Mouse (Mus musculus): ENCODE measurements around the gene Nxph1. TPM values are rescaled to one million over a fixed set of nuclear protein-coding genes. Genes with fewer than 3 reads are reported as not detected.

Gene Nxph1
- polyA plus RNA-seq, 1 experiment from 2014 or later, result 4.8 TPM

DNA sequence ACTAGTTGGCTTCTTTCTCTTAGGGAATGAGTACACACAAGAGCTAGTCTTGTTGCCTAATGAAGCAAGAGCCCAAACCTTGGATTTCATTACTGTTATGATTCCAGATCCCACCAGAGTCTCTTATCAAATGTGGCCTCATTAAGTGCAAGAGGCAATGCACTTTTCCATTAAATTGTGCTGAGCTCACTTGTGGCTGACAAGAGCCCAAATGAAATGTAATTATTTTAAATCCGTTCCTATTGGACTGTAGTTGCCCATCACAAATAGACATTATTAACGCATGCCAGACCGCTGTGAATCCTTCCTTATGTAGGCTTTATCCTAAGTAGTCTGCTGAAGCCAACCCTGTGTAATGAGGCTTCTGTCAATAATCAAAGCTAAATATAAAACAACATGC is 118.2 kb downstream of the Nxph1 start:
- Histone ChIP-seq H3K4me3 (ENCODE audit: low read depth, low read length) (no peak overlapping the region), H3K27me3 (ENCODE audit: control insufficient read depth, insufficient read depth, low read length) (no peaks in the 10 kb centered on the region), H3K4me1 (ENCODE audit: control insufficient read depth, insufficient read depth, low read length) (no peaks in the 10 kb centered on the region), H3K9me3 (ENCODE audit: control insufficient read depth, low read length) (no peaks in the 10 kb centered on the region), H3K4me2 (no peak overlapping the region), H3K36me3 (ENCODE audit: control insufficient read depth, insufficient read depth, low read length) (no peaks in the 10 kb centered on the region), H3K9ac (ENCODE audit: low read length) (no peak overlapping the region), H3K27ac (ENCODE audit: low read depth, low read length) (no peak overlapping the region)
- 65% methylated on average over 3 of the region's 3 CpGs for WGBS
- ATAC-seq (ENCODE audit: low FRiP score) (no peak), DNase-seq (ENCODE audit: low spot score, missing footprints) (no peak)

DNA sequence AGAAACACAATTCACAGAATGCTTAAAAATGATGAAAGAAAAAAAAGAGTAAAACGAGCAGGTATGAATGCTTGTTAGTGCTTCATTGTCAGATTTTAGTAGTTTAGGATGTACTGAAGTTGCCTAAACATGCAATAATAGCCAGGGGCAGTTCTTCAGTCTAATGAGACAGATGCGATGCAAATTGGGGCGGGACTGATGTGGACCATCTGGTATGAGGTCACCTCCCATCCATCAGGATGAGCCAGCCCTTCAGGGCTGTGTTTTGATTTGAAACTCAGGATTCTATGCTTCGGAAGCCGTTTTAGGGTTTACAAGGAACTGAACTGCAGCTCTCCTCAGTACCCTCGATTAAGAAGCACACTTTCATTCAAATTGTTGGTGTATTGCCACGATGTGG is 121.7 kb downstream of the Nxph1 start:
- Histone ChIP-seq H3K9ac (ENCODE audit: low read length) (no peak overlapping the region), H3K27me3 (ENCODE audit: control insufficient read depth, insufficient read depth, low read length) (no peaks in the 10 kb centered on the region), H3K9me3 (ENCODE audit: control insufficient read depth, low read length) (no peaks in the 10 kb centered on the region), H3K4me1 (ENCODE audit: control insufficient read depth, insufficient read depth, low read length) (no peaks in the 10 kb centered on the region), H3K4me2 (no peak overlapping the region), H3K4me3 (ENCODE audit: low read depth, low read length) (no peak overlapping the region), H3K36me3 (ENCODE audit: control insufficient read depth, insufficient read depth, low read length) (no peaks in the 10 kb centered on the region), H3K27ac (ENCODE audit: low read depth, low read length) (no peak overlapping the region)
- WGBS, result 83% methylated on average over 7 of the region's 7 CpGs
- ATAC-seq (ENCODE audit: low FRiP score) (no peak), DNase-seq (ENCODE audit: low spot score, missing footprints) (no peak)

DNA sequence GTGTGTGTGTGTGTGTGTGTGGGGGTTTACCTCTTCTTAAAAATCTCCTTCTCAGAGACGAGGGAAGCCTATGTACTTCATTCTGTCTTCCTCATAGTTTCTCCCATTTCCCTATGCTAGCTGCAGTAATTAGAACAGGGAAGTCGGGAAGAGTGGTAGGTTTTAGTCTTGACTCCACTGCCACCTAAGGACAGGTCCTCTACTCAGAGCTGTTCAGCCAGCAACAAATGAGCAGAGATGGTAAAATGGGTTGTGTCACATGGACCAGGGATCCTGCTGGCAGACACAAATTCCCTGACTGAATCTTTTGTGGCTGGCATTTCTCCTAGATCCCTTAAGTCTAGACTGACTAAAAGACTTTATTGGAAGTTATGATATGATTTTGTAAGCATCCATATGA is 128.2 kb downstream of the Nxph1 start:
- 70% methylated on average over 2 of the region's 2 CpGs for WGBS
- Histone ChIP-seq H3K27me3 (ENCODE audit: control insufficient read depth, insufficient read depth, low read length) (no peaks in the 10 kb centered on the region), H3K36me3 (ENCODE audit: control insufficient read depth, insufficient read depth, low read length) (no peaks in the 10 kb centered on the region), H3K4me1 (ENCODE audit: control insufficient read depth, insufficient read depth, low read length) (no peaks in the 10 kb centered on the region), H3K4me3 (ENCODE audit: low read depth, low read length) (no peak overlapping the region), H3K4me2 (no peak overlapping the region), H3K9me3 (ENCODE audit: control insufficient read depth, low read length) (no peaks in the 10 kb centered on the region), H3K9ac (ENCODE audit: low read length) (no peak overlapping the region), H3K27ac (ENCODE audit: low read depth, low read length) (no peak overlapping the region)
- DNase-seq (ENCODE audit: low spot score, missing footprints), result no peak
- no peak for ATAC-seq (ENCODE audit: low FRiP score)

DNA sequence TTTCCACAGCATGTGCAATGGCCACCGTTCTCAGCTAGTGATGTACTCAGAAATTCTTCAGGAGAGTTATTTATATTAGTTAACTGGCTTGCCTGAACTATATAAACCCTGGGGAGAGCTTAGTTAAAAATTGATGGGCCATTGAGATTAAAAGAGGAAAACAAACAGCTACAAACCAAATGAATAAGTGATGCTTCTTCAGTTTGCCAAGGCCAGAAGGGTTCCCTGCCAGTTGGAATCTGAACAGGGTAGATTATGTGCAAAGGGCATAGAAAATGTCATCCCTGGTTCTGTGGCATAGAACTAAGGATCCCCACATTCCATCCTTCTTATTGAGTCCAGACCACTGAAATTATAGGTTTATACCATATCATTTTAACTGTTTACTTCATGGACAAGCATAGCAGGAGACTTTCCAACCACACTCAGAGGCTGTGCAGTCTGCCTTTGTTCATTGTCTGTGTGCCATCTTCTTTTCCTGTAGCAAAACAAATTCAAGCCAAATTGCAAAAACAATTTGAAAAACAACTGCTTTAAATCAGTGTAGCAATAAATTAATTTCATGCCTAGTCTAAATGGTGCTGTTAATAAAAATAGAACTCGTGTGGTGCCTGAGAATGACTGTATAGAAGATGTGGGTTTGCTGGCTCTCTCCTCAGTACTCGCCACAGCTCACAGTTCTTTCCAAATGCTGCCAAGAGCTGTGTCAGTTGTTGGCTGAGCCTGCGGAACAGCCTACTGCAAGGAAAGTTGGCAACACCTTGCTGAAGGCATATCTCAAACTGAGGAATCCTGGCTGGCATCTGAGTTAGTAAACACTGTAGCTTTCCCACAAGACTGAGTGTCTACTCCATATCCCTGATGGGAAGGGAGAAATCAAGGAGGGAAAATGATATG is 129.8 kb downstream of the Nxph1 start:
- Histone ChIP-seq H3K4me1 (ENCODE audit: control insufficient read depth, insufficient read depth, low read length) (no peaks in the 10 kb centered on the region), H3K9me3 (ENCODE audit: control insufficient read depth, low read length) (no peaks in the 10 kb centered on the region), H3K4me3 (ENCODE audit: low read depth, low read length) (no peak overlapping the region), H3K27me3 (ENCODE audit: control insufficient read depth, insufficient read depth, low read length) (no peaks in the 10 kb centered on the region), H3K4me2 (no peak overlapping the region), H3K9ac (ENCODE audit: low read length) (no peak overlapping the region), H3K27ac (ENCODE audit: low read depth, low read length) (no peak overlapping the region), H3K36me3 (ENCODE audit: control insufficient read depth, insufficient read depth, low read length) (no peaks in the 10 kb centered on the region)
- no peak for ATAC-seq (ENCODE audit: low FRiP score)
- no peak for DNase-seq (ENCODE audit: low spot score, missing footprints)
- WGBS, result 89% methylated on average over 4 of the region's 4 CpGs

DNA sequence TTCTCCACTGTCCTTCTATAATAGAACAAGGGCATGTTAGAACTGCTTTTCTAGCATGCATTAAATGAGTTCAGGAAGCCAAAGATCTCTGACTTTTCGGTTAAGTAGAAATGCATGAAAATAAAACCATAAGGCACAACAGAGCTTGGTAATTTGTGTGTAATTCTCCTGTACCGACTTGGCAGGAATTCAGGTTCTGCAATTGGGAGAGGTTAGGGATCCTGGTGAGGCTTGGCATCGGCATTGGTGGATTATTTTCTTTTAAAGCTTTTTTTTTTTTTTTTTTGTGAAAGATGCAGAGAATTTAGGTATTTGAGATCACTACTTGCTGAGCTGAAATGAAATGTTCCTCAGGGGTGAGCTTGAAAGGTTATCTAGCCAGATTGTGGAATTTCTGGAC is 135.6 kb downstream of the Nxph1 start:
- 80% methylated on average over 3 of the region's 3 CpGs for WGBS
- Histone ChIP-seq H3K27ac (ENCODE audit: low read depth, low read length) (no peak overlapping the region), H3K4me2 (no peak overlapping the region)

DNA sequence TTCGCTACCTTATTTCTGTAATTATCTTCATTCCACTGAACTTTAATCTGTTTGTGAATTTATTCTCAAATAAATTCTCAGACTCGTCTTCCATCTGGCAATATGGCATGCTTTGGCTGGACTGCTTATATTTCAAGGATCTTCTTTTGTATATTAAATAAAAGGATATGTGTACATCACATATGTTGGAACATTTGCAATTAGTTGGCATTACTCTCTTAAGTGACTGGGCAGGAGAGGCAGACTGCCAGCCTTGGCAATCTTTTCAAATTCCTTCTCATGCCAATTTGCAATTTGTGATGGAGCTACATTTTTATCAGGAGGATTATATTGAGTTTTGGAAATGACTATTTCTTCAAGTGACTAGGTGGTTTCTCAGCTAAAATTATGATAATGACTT is 149.1 kb downstream of the Nxph1 start:
- no peak overlapping the region for H3K4me3 ChIP-seq (ENCODE audit: low read depth, low read length)
- no peaks in the 10 kb centered on the region for H3K27me3 ChIP-seq (ENCODE audit: control insufficient read depth, insufficient read depth, low read length)
- H3K4me1 ChIP-seq (ENCODE audit: control insufficient read depth, insufficient read depth, low read length), result no peaks in the 10 kb centered on the region
- no peak overlapping the region for H3K27ac ChIP-seq (ENCODE audit: low read depth, low read length)
- no peak for ATAC-seq (ENCODE audit: low FRiP score)
- no peak overlapping the region for H3K4me2 ChIP-seq
- DNase-seq (ENCODE audit: low spot score, missing footprints), result no peak
- no peaks in the 10 kb centered on the region for H3K36me3 ChIP-seq (ENCODE audit: control insufficient read depth, insufficient read depth, low read length)
- H3K9ac ChIP-seq (ENCODE audit: low read length), result no peak overlapping the region
- 85% methylated on average over 2 of the region's 2 CpGs for WGBS
- no peaks in the 10 kb centered on the region; the same call in 1 of the 2 replicates for H3K9me3 ChIP-seq (ENCODE audit: control insufficient read depth, low read length)

More for the DNA sequence above, 135.6 kb downstream of the Nxph1 start:
- H3K9me3 ChIP-seq (ENCODE audit: control insufficient read depth, low read length), result no peaks in the 10 kb centered on the region
- H3K4me3 ChIP-seq (ENCODE audit: low read depth, low read length), result no peak overlapping the region
- DNase-seq (ENCODE audit: low spot score, missing footprints) (no peak), ATAC-seq (ENCODE audit: low FRiP score) (no peak)
- no peak overlapping the region for H3K9ac ChIP-seq (ENCODE audit: low read length)
- no peaks in the 10 kb centered on the region for H3K27me3 ChIP-seq (ENCODE audit: control insufficient read depth, insufficient read depth, low read length)
- H3K4me1 ChIP-seq (ENCODE audit: control insufficient read depth, insufficient read depth, low read length), result no peaks in the 10 kb centered on the region
- no peaks in the 10 kb centered on the region for H3K36me3 ChIP-seq (ENCODE audit: control insufficient read depth, insufficient read depth, low read length)

DNA sequence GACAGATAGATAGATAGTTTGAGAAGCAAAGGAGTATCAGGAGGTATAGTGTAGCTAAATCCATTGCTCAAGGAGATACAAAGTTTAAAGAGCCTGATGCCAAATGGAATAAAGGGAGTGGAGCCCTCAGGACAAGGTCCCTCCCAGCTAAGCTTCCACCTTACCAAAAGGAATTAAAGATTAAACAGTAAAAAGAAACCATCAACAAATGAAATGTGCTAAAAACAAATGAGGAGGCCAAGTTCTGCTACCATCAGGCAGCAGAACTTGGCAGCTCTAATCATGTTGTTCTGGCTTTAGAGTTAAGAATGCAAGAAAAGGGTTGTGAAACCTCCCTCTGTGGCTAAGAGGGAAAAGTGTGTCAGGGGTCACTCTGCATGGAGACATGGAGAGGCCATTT is 159.1 kb downstream of the Nxph1 start:
- DNase-seq (ENCODE audit: low spot score, missing footprints), result no peak
- Histone ChIP-seq H3K27ac (ENCODE audit: low read depth, low read length) (no peak overlapping the region), H3K36me3 (ENCODE audit: control insufficient read depth, insufficient read depth, low read length) (no peaks in the 10 kb centered on the region), H3K4me2 (no peak overlapping the region), H3K4me1 (ENCODE audit: control insufficient read depth, insufficient read depth, low read length) (no peaks in the 10 kb centered on the region), H3K27me3 (ENCODE audit: control insufficient read depth, insufficient read depth, low read length) (no peaks in the 10 kb centered on the region), H3K9ac (ENCODE audit: low read length) (no peak overlapping the region), H3K4me3 (ENCODE audit: low read depth, low read length) (no peak overlapping the region), H3K9me3 (ENCODE audit: control insufficient read depth, low read length) (no peaks in the 10 kb centered on the region)
- no peak for ATAC-seq (ENCODE audit: low FRiP score)

DNA sequence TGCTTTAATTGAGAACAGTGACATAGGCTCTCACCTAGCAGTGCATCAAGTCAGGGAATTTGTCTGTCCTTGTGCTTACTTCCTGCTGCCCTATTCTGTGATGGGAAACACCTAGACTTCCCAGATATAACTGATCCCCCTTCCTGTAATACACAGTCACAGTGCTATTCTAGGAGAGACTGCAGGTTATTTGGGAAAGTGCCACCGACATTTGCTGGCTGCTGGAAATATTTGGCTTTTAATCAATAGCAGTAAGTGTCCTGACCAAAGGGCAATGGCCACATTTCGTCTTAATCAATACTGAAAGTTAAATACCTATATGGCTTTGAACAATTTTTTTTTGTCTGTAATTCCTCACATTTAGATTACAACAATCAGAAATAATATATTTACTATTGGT is 170.9 kb downstream of the Nxph1 start:
- no peaks in the 10 kb centered on the region for H3K27me3 ChIP-seq (ENCODE audit: control insufficient read depth, insufficient read depth, low read length)
- no peaks in the 10 kb centered on the region for H3K4me1 ChIP-seq (ENCODE audit: control insufficient read depth, insufficient read depth, low read length)
- 83% methylated on average over 2 of the region's 2 CpGs for WGBS
- H3K36me3 ChIP-seq (ENCODE audit: control insufficient read depth, insufficient read depth, low read length), result no peaks in the 10 kb centered on the region
- H3K9ac ChIP-seq (ENCODE audit: low read length), result no peak overlapping the region
- DNase-seq (ENCODE audit: low spot score, missing footprints), result no peak
- no peak overlapping the region for H3K4me2 ChIP-seq
- no peaks in the 10 kb centered on the region for H3K9me3 ChIP-seq (ENCODE audit: control insufficient read depth, low read length)
- no peak overlapping the region for H3K4me3 ChIP-seq (ENCODE audit: low read depth, low read length)
- ATAC-seq (ENCODE audit: low FRiP score), result no peak
- H3K27ac ChIP-seq (ENCODE audit: low read depth, low read length), result no peak overlapping the region

DNA sequence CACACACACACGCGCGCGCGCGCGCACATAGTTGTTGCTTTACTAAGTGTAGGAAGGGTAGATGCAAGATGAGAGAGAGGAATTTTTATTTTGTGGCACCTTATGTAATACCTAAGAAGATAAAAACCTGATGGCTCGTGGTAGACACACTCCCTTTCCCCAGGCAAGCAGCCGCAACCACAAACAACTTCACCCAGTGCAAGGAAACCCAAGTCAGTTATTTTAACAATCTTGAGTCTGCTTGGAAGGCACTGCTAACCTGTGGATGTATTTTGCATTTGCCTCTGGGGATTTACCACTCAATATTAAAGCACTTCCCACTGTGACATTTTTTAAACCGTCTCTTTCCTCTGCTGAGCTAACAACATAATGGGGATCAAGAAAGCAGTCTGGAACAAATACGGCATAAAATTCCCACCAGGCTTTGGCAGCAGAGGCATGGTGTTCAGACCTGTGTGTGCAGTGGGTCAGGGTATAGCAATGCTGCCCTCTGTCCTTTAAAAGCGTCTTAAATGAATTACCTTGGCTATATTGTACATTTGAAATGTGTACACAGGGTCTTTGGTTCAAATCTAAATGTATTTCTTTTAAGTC is 176.2 kb downstream of the Nxph1 start:
- no peaks in the 10 kb centered on the region for H3K36me3 ChIP-seq (ENCODE audit: control insufficient read depth, insufficient read depth, low read length)
- no peak overlapping the region for H3K9ac ChIP-seq (ENCODE audit: low read length)
- no peak overlapping the region for H3K27ac ChIP-seq (ENCODE audit: low read depth, low read length)
- no peak overlapping the region for H3K4me2 ChIP-seq
- DNase-seq (ENCODE audit: low spot score, missing footprints) (no peak), ATAC-seq (ENCODE audit: low FRiP score) (no peak)
- H3K27me3 ChIP-seq (ENCODE audit: control insufficient read depth, insufficient read depth, low read length), result no peaks in the 10 kb centered on the region
- no peaks in the 10 kb centered on the region for H3K9me3 ChIP-seq (ENCODE audit: control insufficient read depth, low read length)
- H3K4me1 ChIP-seq (ENCODE audit: control insufficient read depth, insufficient read depth, low read length), result no peaks in the 10 kb centered on the region
- no peak overlapping the region for H3K4me3 ChIP-seq (ENCODE audit: low read depth, low read length)
- WGBS, result 83% methylated on average over 12 of the region's 12 CpGs

Measured in midbrain, embryonic 11.5 days (tissue).